Mouse (Mus musculus) heart, embryonic 12.5 days (tissue): Measurements from ENCODE around the gene Asb3. TPM values are rescaled to one million over a fixed set of nuclear protein-coding genes. Genes with fewer than 3 reads are reported as not detected.
"Not testable (repeated sequence)": the region's sequence is repeated elsewhere in the genome, so short reads cannot be mapped to it uniquely, and the experiment has no call there.

Experiments
- ATAC-seq: fragments of 200-750 bp; cut with Nextera tagmentation; 2 replicates; pipeline ENCODE4 v1.8.0; 2017; ENCODE audit warnings: moderate TSS enrichment, moderate library complexity; ENCODE audit not compliant: insufficient number of reproducible peaks, low FRiP score
- H3K27ac ChIP-seq: fragments of 300-500 bp; sonication (generic); 2 replicates; pipeline ENCODE4 v1.5.1; 2016; ENCODE audit warnings: mild to moderate bottlenecking, moderate library complexity; ENCODE audit not compliant: poor library complexity, severe bottlenecking
- H3K27me3 ChIP-seq: fragments of 300-500 bp; sonication (generic); replicated peaks from 2 replicates; pipeline ENCODE4 v1.6.1; 2016; ENCODE audit warnings: mild to moderate bottlenecking, moderate library complexity
- H3K36me3 ChIP-seq: fragments of 300-500 bp; sonication (generic); 2 replicates; pipeline ENCODE4 v1.6.1; 2016; ENCODE audit warnings: mild to moderate bottlenecking, moderate library complexity
- H3K4me1 ChIP-seq: fragments of 300-500 bp; sonication (generic); replicated peaks from 2 replicates; pipeline ENCODE4 v1.6.1; 2016; ENCODE audit warnings: mild to moderate bottlenecking
- H3K4me2 ChIP-seq: fragments of 300-500 bp; sonication (generic); 2 replicates; pipeline ENCODE4 v1.6.1; 2016; ENCODE audit warnings: mild to moderate bottlenecking, moderate library complexity
- H3K4me3 ChIP-seq: fragments of 300-500 bp; sonication (generic); 2 replicates; pipeline ENCODE4 v1.5.1; 2016; ENCODE audit warnings: mild to moderate bottlenecking
- H3K9ac ChIP-seq: fragments of 300-500 bp; sonication (generic); 2 replicates; pipeline ENCODE4 v1.6.1; 2016; ENCODE audit warnings: mild to moderate bottlenecking, moderate library complexity
- H3K9me3 ChIP-seq: fragments of 300-500 bp; sonication (generic); replicated peaks from 2 replicates; pipeline ENCODE4 v1.6.1; 2016; ENCODE audit warnings: mild to moderate bottlenecking, moderate library complexity
- WGBS: fragments of 180-500 bp; shearing (Covaris S2); methylation state at CpG from one replicate; pipeline ENCODE4 v1.1.7; 2016; 5-methylcytosine and 5-hydroxymethylcytosine counted together
- polyA plus RNA-seq: library from polyadenylated mRNA; unstranded; fragments of >200 nt; fragmentation: Nextera tagmentation; extraction: Ambion mirVana; gene quantifications from 2 replicates; pipeline ENCODE4 v1.2.1, GENCODE M21; 2016

Asb3 gene
- polyA plus RNA-seq, 1 experiment from 2014 or later: 21.1 TPM

GRCm38 (mm10) chr11:31138394-31138793 is 253.2 kb downstream of the Asb3 start:
- not testable (repeated sequence) for H3K4me2 ChIP-seq, H3K27ac ChIP-seq, H3K36me3 ChIP-seq, ATAC-seq, H3K9ac ChIP-seq, H3K4me1 ChIP-seq, H3K9me3 ChIP-seq, H3K4me3 ChIP-seq, H3K27me3 ChIP-seq
- 38% methylated on average over 1 of the region's 1 CpGs for WGBS

Other genes with a start within 250 kb of the Asb3 start
- 27.7 and 28.6 TPM in 2 replicates for gene Acyp2, start 235.8 kb upstream of the Asb3 start, polyA plus RNA-seq
- gene Psme4, start 113.7 kb upstream of the Asb3 start, polyA plus RNA-seq: 18.9 and 20.4 TPM in 2 replicates
- gene Gpr75, start 58 bp upstream of the Asb3 start, polyA plus RNA-seq: 0.06 and 0.13 TPM in 2 replicates
- 11.4 TPM in 2 replicates for gene Erlec1, start 68.9 kb downstream of the Asb3 start, polyA plus RNA-seq
- 18.3 and 18.9 TPM in 2 replicates for gene Chac2, start 100.9 kb downstream of the Asb3 start, polyA plus RNA-seq